Mouse (Mus musculus) cortical plate, adult 2 months (tissue): ENCODE results near the gene Fli1.

Experiments used
- CTCF ChIP-seq: fragments of 200-500 bp; IDR thresholded peaks from 2 replicates; pipeline ENCODE4 v1.5.1; 2011; ENCODE audit warnings: mild to moderate bottlenecking, control low read depth, low read length; ENCODE audit not compliant: insufficient read depth; ENCODE audit errors: extremely low read depth
- POLR2A ChIP-seq: fragments of 200-500 bp; IDR thresholded peaks from 2 replicates; pipeline ENCODE4 v1.6.1; 2011; ENCODE audit warnings: mild to moderate bottlenecking, low read length, control low read depth; ENCODE audit not compliant: insufficient read depth; ENCODE audit errors: extremely low read depth

- TF ChIP-seq CTCF = no peak
- no peak for TF ChIP-seq POLR2A
These were observed 1.4 kb upstream of the Fli1 start for GRCm38 (mm10) chr9:32543923-32544575.
